Mouse (Mus musculus) hindbrain, embryonic 11.5 days (tissue): Measurements from ENCODE around the gene Alg12. TPM values are rescaled to one million over a fixed set of nuclear protein-coding genes. Genes with fewer than 3 reads are reported as not detected.

Source experiments
- ATAC-seq: fragments of 200-750 bp; cut with Nextera tagmentation; 2 replicates; pipeline ENCODE4 v1.8.0; 2017; ENCODE audit warnings: mild to moderate bottlenecking, moderate TSS enrichment, moderate library complexity; ENCODE audit not compliant: low FRiP score
- DNase-seq: peaks from one replicate; pipeline ENCODE4 v3.0.0-alpha.2; 2015; ENCODE audit warnings: low spot score
- H3K27ac ChIP-seq: fragments of 300-500 bp; sonication (generic); 2 replicates; pipeline ENCODE4 v1.5.1; 2014; ENCODE audit warnings: mild to moderate bottlenecking, low read depth, low read length
- H3K27me3 ChIP-seq: fragments of 300-500 bp; sonication (generic); 2 replicates; pipeline ENCODE4 v1.6.1; 2014; ENCODE audit warnings: mild to moderate bottlenecking, low read length, moderate library complexity, mixed read lengths; ENCODE audit not compliant: control insufficient read depth, insufficient read depth
- H3K36me3 ChIP-seq: fragments of 300-500 bp; sonication (generic); 2 replicates; pipeline ENCODE4 v1.6.1; 2014; ENCODE audit warnings: mild to moderate bottlenecking, low read length, moderate library complexity, mixed read lengths; ENCODE audit not compliant: control insufficient read depth, insufficient read depth
- H3K4me1 ChIP-seq: fragments of 300-500 bp; sonication (generic); replicated peaks from 2 replicates; pipeline ENCODE4 v1.6.1; 2014; ENCODE audit warnings: low read length, mixed read lengths; ENCODE audit not compliant: control insufficient read depth, insufficient read depth
- H3K4me2 ChIP-seq: fragments of 300-500 bp; sonication (generic); replicated peaks from 2 replicates; pipeline ENCODE4 v1.6.1; 2014; ENCODE audit warnings: mild to moderate bottlenecking, low read depth, low read length
- H3K4me3 ChIP-seq: fragments of 300-500 bp; sonication (generic); 2 replicates; pipeline ENCODE4 v1.5.1; 2014; ENCODE audit warnings: low read depth, low read length
- H3K9ac ChIP-seq: fragments of 300-500 bp; sonication (generic); 2 replicates; pipeline ENCODE4 v1.6.1; 2014; ENCODE audit warnings: low read depth, low read length
- H3K9me3 ChIP-seq: fragments of 300-500 bp; sonication (generic); 2 replicates; pipeline ENCODE4 v1.6.1; 2016; ENCODE audit warnings: low read length; ENCODE audit not compliant: control insufficient read depth
- WGBS: fragments of 180-500 bp; shearing (Covaris S2); extraction: QIAGEN DNeasy Blood & Tissue Kit; methylation state at CpG from one replicate; pipeline ENCODE4 v1.1.7; 2014; 5-methylcytosine and 5-hydroxymethylcytosine counted together
- polyA plus RNA-seq: library from polyadenylated mRNA; unstranded; fragments of >200 nt; fragmentation: Nextera tagmentation; extraction: Ambion mirVana; gene quantifications from 2 replicates; pipeline ENCODE4 v1.2.1, GENCODE M21; 2014

Alg12 gene
- polyA plus RNA-seq, 1 experiment from 2014 or later: 10.6 TPM

- Histone ChIP-seq H3K36me3 (peaks cover 3% of the 10 kb centered on the region; the same call in 1 of the 2 replicates), H3K4me3 (no peak overlapping the region), H3K4me1 (no peaks in the 10 kb centered on the region), H3K9me3 (no peaks in the 10 kb centered on the region), H3K27me3 (no peaks in the 10 kb centered on the region), H3K9ac (no peak overlapping the region), H3K27ac (no peak overlapping the region), H3K4me2 (no peak overlapping the region)
- ATAC-seq: peak; percentile 93
- 64% methylated on average over 15 of the region's 17 CpGs for WGBS
- DNase-seq: peak; percentile 93
These were observed 9.9 kb upstream of the Alg12 start for GRCm38 (mm10) chr15:88828800-88829705.

DNA sequence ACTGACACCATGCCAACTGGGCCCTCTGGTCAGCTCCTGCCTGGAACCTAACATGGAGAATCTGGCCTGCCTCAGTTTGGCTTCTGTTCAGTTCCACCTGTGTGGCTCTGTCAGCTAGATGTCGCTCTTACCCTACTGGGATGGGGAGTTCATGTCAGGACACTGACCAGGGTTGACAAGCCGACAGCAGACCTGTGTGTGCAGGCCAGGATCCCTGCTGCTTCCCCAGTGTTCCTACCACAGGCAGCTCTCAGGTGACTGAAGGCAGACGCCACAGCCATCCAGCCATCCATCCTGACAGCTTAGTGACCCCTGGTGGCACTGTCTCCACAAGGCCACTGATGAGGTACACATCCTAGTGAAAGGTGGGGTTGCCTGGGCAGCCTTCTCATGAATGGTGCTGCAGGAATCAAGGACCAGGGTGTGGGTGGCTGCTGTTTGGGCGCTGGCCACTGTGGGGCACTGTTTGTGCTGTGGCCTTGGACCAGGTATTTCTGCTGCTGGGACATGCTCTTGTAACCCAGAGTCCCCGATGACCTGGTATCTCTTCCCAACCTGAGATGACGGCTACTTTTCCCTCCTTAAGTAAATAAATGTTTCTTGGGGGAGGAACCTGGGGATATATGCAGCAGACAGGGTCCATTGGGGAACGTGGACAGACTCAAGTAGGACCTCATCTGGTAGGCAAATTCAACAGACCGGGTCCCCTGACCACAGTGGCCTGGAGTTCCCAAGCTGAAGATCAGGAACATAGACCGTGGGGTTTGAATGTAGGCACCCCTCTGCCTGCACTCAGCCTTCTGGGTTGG, 9.1 kb upstream of the Alg12 start:
- ATAC-seq (peak; percentile 70), DNase-seq (peak; percentile 73)
- H3K4me3 ChIP-seq: no peak overlapping the region
- H3K9ac ChIP-seq: no peak overlapping the region
- peaks cover 8% of the 10 kb centered on the region for H3K36me3 ChIP-seq
- no peak overlapping the region for H3K27ac ChIP-seq
- no peaks in the 10 kb centered on the region for H3K27me3 ChIP-seq
- 27% methylated on average over 9 of the region's 9 CpGs for WGBS
- H3K4me1 ChIP-seq: no peaks in the 10 kb centered on the region
- H3K9me3 ChIP-seq: no peaks in the 10 kb centered on the region
- H3K4me2 ChIP-seq: no peak overlapping the region

GRCm38 (mm10) chr15:88827466-88827865, 8.3 kb upstream of the Alg12 start:
- no peak for DNase-seq
- WGBS: 92% methylated on average over 6 of the region's 6 CpGs
- Histone ChIP-seq H3K9ac (no peak overlapping the region), H3K9me3 (no peaks in the 10 kb centered on the region), H3K27ac (no peak overlapping the region), H3K4me2 (no peak overlapping the region), H3K27me3 (no peaks in the 10 kb centered on the region), H3K36me3 (peaks cover 8% of the 10 kb centered on the region), H3K4me3 (no peak overlapping the region), H3K4me1 (no peaks in the 10 kb centered on the region)
- ATAC-seq: no peak

GRCm38 (mm10) chr15:88823376-88823775, 4.3 kb upstream of the Alg12 start:
- peaks cover 8% of the 10 kb centered on the region for H3K36me3 ChIP-seq

DNA sequence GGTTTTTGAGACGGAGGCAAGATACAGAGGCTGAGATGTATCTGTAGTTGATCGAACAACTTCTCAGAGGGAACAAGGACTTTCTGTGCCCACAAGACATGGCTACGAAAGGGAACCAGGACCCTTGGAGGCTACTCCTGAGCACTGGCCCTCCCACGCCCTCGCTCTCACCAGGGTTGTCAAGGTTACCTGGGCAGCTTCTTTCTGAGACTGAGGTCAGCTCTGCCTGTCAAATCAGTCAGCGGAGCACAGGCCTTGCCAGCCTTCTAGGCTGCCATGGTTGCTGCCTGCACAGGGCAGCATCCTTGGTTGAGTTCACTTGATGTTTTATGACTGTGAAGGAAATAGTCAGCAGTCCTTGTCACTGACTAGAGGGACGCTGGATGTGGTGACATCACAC, 3.4 kb upstream of the Alg12 start:
- WGBS: 95% methylated on average over 7 of the region's 7 CpGs
- no peak overlapping the region for H3K4me2 ChIP-seq
- no peak overlapping the region for H3K9ac ChIP-seq
- no peaks in the 10 kb centered on the region for H3K27me3 ChIP-seq
- H3K27ac ChIP-seq: no peak overlapping the region
- no peaks in the 10 kb centered on the region for H3K9me3 ChIP-seq
- H3K36me3 ChIP-seq: peaks cover 8% of the 10 kb centered on the region
- H3K4me1 ChIP-seq: peaks cover 5% of the 10 kb centered on the region
- no peak overlapping the region for H3K4me3 ChIP-seq
- no peak for ATAC-seq
- DNase-seq: no peak

More at GRCm38 (mm10) chr15:88823376-88823775, 4.3 kb upstream of the Alg12 start:
- ATAC-seq (no peak), DNase-seq (no peak)
- H3K9ac ChIP-seq: no peak overlapping the region
- peaks cover 5% of the 10 kb centered on the region for H3K4me1 ChIP-seq
- H3K4me3 ChIP-seq: no peak overlapping the region
- no peaks in the 10 kb centered on the region for H3K9me3 ChIP-seq
- no peaks in the 10 kb centered on the region for H3K27me3 ChIP-seq
- 93% methylated on average over 5 of the region's 5 CpGs for WGBS
- no peak overlapping the region for H3K4me2 ChIP-seq
- H3K27ac ChIP-seq: no peak overlapping the region

DNA sequence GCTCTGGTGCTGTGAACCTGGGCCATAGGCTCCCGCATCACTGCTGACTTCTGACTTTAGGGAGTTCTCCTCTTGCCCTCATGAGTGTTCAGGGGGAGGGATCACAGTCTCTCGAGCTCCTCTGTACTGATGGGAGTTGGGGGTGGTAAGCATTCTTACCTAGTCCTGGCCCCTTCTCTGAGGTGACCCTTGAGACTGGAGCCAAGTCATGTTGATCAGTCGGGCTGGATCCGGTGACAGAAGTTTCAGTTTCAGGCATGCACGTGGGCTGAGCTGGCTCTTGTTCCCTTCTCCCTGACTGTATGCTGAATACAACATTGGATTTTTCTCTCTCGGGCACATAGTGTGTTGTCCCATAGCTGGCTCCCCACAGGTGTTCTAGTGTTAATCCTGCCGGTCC, 2.3 kb upstream of the Alg12 start:
- H3K9ac ChIP-seq: no peak overlapping the region
- H3K27ac ChIP-seq: no peak overlapping the region
- H3K4me2 ChIP-seq: no peak overlapping the region
- DNase-seq: no peak
- 87% methylated on average over 7 of the region's 7 CpGs for WGBS
- no peak for ATAC-seq
- H3K4me1 ChIP-seq: peaks cover 5% of the 10 kb centered on the region
- no peaks in the 10 kb centered on the region for H3K9me3 ChIP-seq
- no peaks in the 10 kb centered on the region for H3K27me3 ChIP-seq
- H3K4me3 ChIP-seq: no peak overlapping the region
- H3K36me3 ChIP-seq: peaks cover 8% of the 10 kb centered on the region

GRCm38 (mm10) chr15:88819906-88820303, 787 bp upstream of the Alg12 start:
- no peaks in the 10 kb centered on the region for H3K9me3 ChIP-seq
- H3K27me3 ChIP-seq: no peaks in the 10 kb centered on the region
- H3K9ac ChIP-seq: peak overlapping the region; percentile 81
- H3K4me3 ChIP-seq: peak overlapping the region; percentile 88
- peak overlapping the region; percentile 91 for H3K4me2 ChIP-seq
- peaks cover 5% of the 10 kb centered on the region for H3K4me1 ChIP-seq
- 2% methylated on average over 23 of the region's 23 CpGs for whole genome bisulfite sequencing
- ATAC-seq (no peak; the same call in 1 of the 2 replicates), DNase-seq (no peak)
- peaks cover 6% of the 10 kb centered on the region; the same call in 1 of the 2 replicates for H3K36me3 ChIP-seq
- 0 out of 2 replicates have a peak overlapping the region, but pooled peaks have one; percentile 30 for H3K27ac ChIP-seq

- no peak for ATAC-seq
- Histone ChIP-seq H3K36me3 (no peaks in the 10 kb centered on the region), H3K4me1 (peaks cover 1% of the 10 kb centered on the region), H3K27me3 (no peaks in the 10 kb centered on the region), H3K9ac (no peak overlapping the region), H3K4me2 (no peak overlapping the region), H3K27ac (no peak overlapping the region), H3K4me3 (no peak overlapping the region), H3K9me3 (no peaks in the 10 kb centered on the region)
- DNase-seq: no peak
- WGBS: 87% methylated on average over 6 of the region's 6 CpGs
These were observed 3.9 kb downstream of the Alg12 start for GRCm38 (mm10) chr15:88815196-88815700.
